In the genomic region with DNA sequence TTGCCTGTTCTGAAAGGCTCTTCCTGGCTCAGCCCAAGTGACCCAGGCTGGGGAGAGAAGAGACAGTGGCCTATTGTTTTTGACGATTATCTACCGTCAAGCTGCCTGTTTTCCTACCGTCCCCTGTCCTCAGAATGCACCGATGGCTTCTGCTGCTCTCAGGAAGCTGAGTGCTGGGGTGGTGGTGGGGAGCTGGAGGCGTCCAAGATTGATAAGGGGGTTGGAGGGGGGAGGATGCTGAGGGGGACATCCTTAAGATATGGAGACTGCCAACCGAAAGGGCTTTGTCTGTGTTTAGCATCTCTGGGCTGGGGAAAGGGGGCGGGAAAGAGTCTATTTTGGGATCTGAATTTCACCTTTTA, we compare ENCODE assay signal across 12 mouse cellular contexts. TPM values are rescaled to one million over a fixed set of nuclear protein-coding genes. Genes with fewer than 3 reads are reported as not detected.
DNase-seq lines count a peak whose midpoint lies in the region; ATAC-seq lines count a peak whose summit lies in the region.
"Had no signal": no experiment of that assay in that cellular context is flagged by ENCODE, and none has a peak within 500 bp of the region (broad histone marks: within the 10 kb centered on the region; RNA-seq: fewer than 3 reads in every experiment).

No protein-coding gene starts in this region.

- H3K9me3 ChIP-seq in kidney, embryonic 14.5 days (ENCODE audit: control insufficient read depth, low read length): no peaks in the 10 kb centered on the region
- H3K9me3 ChIP-seq in embryonic facial prominence, embryonic 12.5 days: no peaks in the 10 kb centered on the region
- no peaks in the 10 kb centered on the region for H3K9me3 ChIP-seq in hindbrain, embryonic 15.5 days
- no peaks in the 10 kb centered on the region for H3K9me3 ChIP-seq in midbrain, embryonic 15.5 days

- H3K9ac ChIP-seq in kidney, embryonic 14.5 days (ENCODE audit: low read depth, low read length): peak overlapping the region; percentile 99
- peak overlapping the region; percentile 99 for H3K9ac ChIP-seq in embryonic facial prominence, embryonic 12.5 days
- peak overlapping the region; percentile 98 for H3K9ac ChIP-seq in hindbrain, embryonic 15.5 days
- H3K9ac ChIP-seq in midbrain, embryonic 15.5 days: peak overlapping the region; percentile 100

- ATAC-seq in kidney, embryonic 14.5 days (ENCODE audit: low FRiP score, low TSS enrichment): no peak
- ATAC-seq in embryonic facial prominence, embryonic 12.5 days (ENCODE audit: insufficient number of reproducible peaks, insufficient read depth, low FRiP score, low TSS enrichment): no peak
- no peak for ATAC-seq in hindbrain, embryonic 15.5 days (ENCODE audit: low FRiP score, low read depth)
- no peak for ATAC-seq in midbrain, embryonic 15.5 days (replicated peaks)
- ATAC-seq: inflammation-experienced regulatory T-cells, adult 6 months had no signal

- H3K4me2 ChIP-seq in kidney, embryonic 14.5 days (replicated peaks; ENCODE audit: low read depth, low read length): peak overlapping the region; percentile 85
- peak overlapping the region; percentile 80 for H3K4me2 ChIP-seq in embryonic facial prominence, embryonic 12.5 days (replicated peaks)
- peak overlapping the region; percentile 81 for H3K4me2 ChIP-seq in hindbrain, embryonic 15.5 days
- peak overlapping the region; percentile 91 for H3K4me2 ChIP-seq in midbrain, embryonic 15.5 days

- H3K4me1 ChIP-seq in kidney, embryonic 14.5 days (ENCODE audit: control insufficient read depth, insufficient read depth, low read length): peaks cover 47% of the 10 kb centered on the region
- peaks cover 57% of the 10 kb centered on the region for H3K4me1 ChIP-seq in embryonic facial prominence, embryonic 12.5 days
- peaks cover 79% of the 10 kb centered on the region for H3K4me1 ChIP-seq in hindbrain, embryonic 15.5 days (replicated peaks)
- H3K4me1 ChIP-seq in midbrain, embryonic 15.5 days: peaks cover 81% of the 10 kb centered on the region

- WGBS in kidney, embryonic 14.5 days: 30% methylated on average over 7 of the region's 7 CpGs
- WGBS in embryonic facial prominence, embryonic 12.5 days: 15% methylated on average over 7 of the region's 7 CpGs
- WGBS in hindbrain, embryonic 15.5 days: 8% methylated on average over 7 of the region's 7 CpGs
- 9% methylated on average over 7 of the region's 7 CpGs for WGBS in midbrain, embryonic 15.5 days

- H3K27ac ChIP-seq in kidney, embryonic 14.5 days (ENCODE audit: low read depth, low read length): peak overlapping the region; percentile 18; the same call in 1 of the 2 replicates
- peak overlapping the region; percentile 94 for H3K27ac ChIP-seq in embryonic facial prominence, embryonic 12.5 days
- H3K27ac ChIP-seq in hindbrain, embryonic 15.5 days (replicated peaks): peak overlapping the region; percentile 91
- H3K27ac ChIP-seq in midbrain, embryonic 15.5 days: peak overlapping the region; percentile 99

- H3K4me3 ChIP-seq in kidney, embryonic 14.5 days (ENCODE audit: low read length): peak overlapping the region; percentile 96; the same call in 1 of the 2 replicates
- peak overlapping the region; percentile 98 for H3K4me3 ChIP-seq in embryonic facial prominence, embryonic 12.5 days
- H3K4me3 ChIP-seq in hindbrain, embryonic 15.5 days: peak overlapping the region; percentile 95
- H3K4me3 ChIP-seq in midbrain, embryonic 15.5 days: peak overlapping the region; percentile 100

- intact Hi-C loops in gastrocnemius, postnatal 36 days (cut with DNase I): no loop called here

- peaks cover 25% of the 10 kb centered on the region for H3K36me3 ChIP-seq in kidney, embryonic 14.5 days (ENCODE audit: control insufficient read depth, insufficient read depth, low read length)
- H3K36me3 ChIP-seq in embryonic facial prominence, embryonic 12.5 days: peaks cover 14% of the 10 kb centered on the region; the same call in 1 of the 2 replicates
- no peaks in the 10 kb centered on the region for H3K36me3 ChIP-seq in hindbrain, embryonic 15.5 days
- no peaks in the 10 kb centered on the region for H3K36me3 ChIP-seq in midbrain, embryonic 15.5 days (replicated peaks)

- DNase-seq in kidney, adult 9 months: no peak
- no peak for DNase-seq in cerebellum, postnatal 4 days (ENCODE audit: low spot score in 2 of 2)
- DNase-seq in embryo, embryonic 10.5 days (ENCODE audit: low spot score): no peak
- no peak for DNase-seq in gastrocnemius, postnatal 36 days
- DNase-seq: cerebellum, adult 11-12 months; lung, adult 2 months had no signal

- H3K27me3 ChIP-seq in kidney, embryonic 14.5 days (ENCODE audit: control insufficient read depth, insufficient read depth, low read length): peaks cover 5% of the 10 kb centered on the region; the same call in 1 of the 2 replicates
- 0 out of 2 replicates have a peak, but pooled peaks cover 2% of the 10 kb centered on the region for H3K27me3 ChIP-seq in embryonic facial prominence, embryonic 12.5 days
- H3K27me3 ChIP-seq in hindbrain, embryonic 15.5 days: no peaks in the 10 kb centered on the region
- H3K27me3 ChIP-seq in midbrain, embryonic 15.5 days (replicated peaks): no peaks in the 10 kb centered on the region

RNA-seq across cellular contexts. Expression of gene Msi1, which starts 2.5 kb away (rescaled TPM):
- 26.2 and 34.0 TPM in 2 replicates for polyA plus RNA-seq in kidney, embryonic 14.5 days (2014; fragmentation: Nextera tagmentation; extraction: Ambion mirVana)
- polyA plus RNA-seq in embryonic facial prominence, embryonic 12.5 days (2016; fragmentation: Nextera tagmentation; extraction: Ambion mirVana): 38.7 and 40.2 TPM in 2 replicates
- polyA plus RNA-seq in hindbrain, embryonic 15.5 days (2015; fragmentation: Nextera tagmentation; extraction: Ambion mirVana): 59.9 and 60.3 TPM in 2 replicates
- 65.9 and 66.3 TPM in 2 replicates for polyA plus RNA-seq in midbrain, embryonic 15.5 days (2015; fragmentation: Nextera tagmentation; extraction: Ambion mirVana)
- under 1 TPM; 0.36 to 0.49 TPM for total RNA-seq in gastrocnemius, postnatal 36 days (2021)
- total RNA-seq: neutrophil, adult 5-6 weeks had no signal
- polyA plus RNA-seq: inflammation-experienced regulatory T-cells, adult 6 months had no signal

RNA-seq across cellular contexts. Expression of gene Pla2g1b, which starts 34.2 kb away (rescaled TPM):
- polyA plus RNA-seq in kidney, embryonic 14.5 days (2014; fragmentation: Nextera tagmentation; extraction: Ambion mirVana): 0.46 and 0.57 TPM in 2 replicates
- not detected in 2 replicates for polyA plus RNA-seq in embryonic facial prominence, embryonic 12.5 days (2016; fragmentation: Nextera tagmentation; extraction: Ambion mirVana)
- polyA plus RNA-seq in hindbrain, embryonic 15.5 days (2015; fragmentation: Nextera tagmentation; extraction: Ambion mirVana): 0.54 TPM in 1 of 2 replicates, not detected in the other
- not detected in 2 replicates for polyA plus RNA-seq in midbrain, embryonic 15.5 days (2015; fragmentation: Nextera tagmentation; extraction: Ambion mirVana)
- not detected for total RNA-seq in gastrocnemius, postnatal 36 days (2021)
- total RNA-seq: neutrophil, adult 5-6 weeks had no signal
- polyA plus RNA-seq: inflammation-experienced regulatory T-cells, adult 6 months had no signal

RNA-seq across cellular contexts. Expression of gene Sirt4, which starts 52.6 kb away (rescaled TPM):
- 16.4 and 20.9 TPM in 2 replicates for polyA plus RNA-seq in kidney, embryonic 14.5 days (2014; fragmentation: Nextera tagmentation; extraction: Ambion mirVana)
- 23.2 and 25.9 TPM in 2 replicates for polyA plus RNA-seq in embryonic facial prominence, embryonic 12.5 days (2016; fragmentation: Nextera tagmentation; extraction: Ambion mirVana)
- 27.3 and 32.2 TPM in 2 replicates for polyA plus RNA-seq in hindbrain, embryonic 15.5 days (2015; fragmentation: Nextera tagmentation; extraction: Ambion mirVana)
- 31.6 and 32.6 TPM in 2 replicates for polyA plus RNA-seq in midbrain, embryonic 15.5 days (2015; fragmentation: Nextera tagmentation; extraction: Ambion mirVana)
- total RNA-seq in gastrocnemius, postnatal 36 days (2021): 10 to 100 TPM; 11.2 to 12.2 TPM

Comparison
In these comparisons a context has a peak if more than half of its experiments do, and no peak if none do; other contexts are left out.
1. H3K27ac ChIP-seq: peak in every context shown above with its lines; median percentile 99 in midbrain, embryonic 15.5 days; 94 in embryonic facial prominence, embryonic 12.5 days; 91 in hindbrain, embryonic 15.5 days; 18 in kidney, embryonic 14.5 days.